Mouse (Mus musculus): ENCODE data around the gene Zfp746.
A peak's percentile ranks its signal among the peaks of the same experiment; 100 is the strongest.

Gene Zfp746

DNA sequence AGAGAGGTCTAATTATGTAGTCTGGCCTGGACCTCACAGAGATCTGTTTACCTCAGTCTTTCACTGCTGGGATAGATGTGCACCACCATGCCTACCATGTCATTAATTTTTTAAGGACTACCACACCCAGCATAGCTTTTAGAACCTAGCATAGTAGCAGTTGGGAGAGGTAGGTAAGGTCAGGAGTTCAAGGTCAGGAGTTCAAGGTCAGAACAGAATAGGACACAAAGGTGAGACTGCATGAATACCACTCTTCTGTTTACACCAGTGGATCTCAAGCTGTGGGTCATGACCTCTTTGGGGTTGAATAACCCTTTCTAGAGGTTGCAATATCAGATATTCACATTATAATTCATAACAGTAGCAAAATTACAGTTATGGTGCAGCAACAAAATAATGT is 53.7 kb downstream of the Zfp746 start:
- DNase-seq = no peak

DNA sequence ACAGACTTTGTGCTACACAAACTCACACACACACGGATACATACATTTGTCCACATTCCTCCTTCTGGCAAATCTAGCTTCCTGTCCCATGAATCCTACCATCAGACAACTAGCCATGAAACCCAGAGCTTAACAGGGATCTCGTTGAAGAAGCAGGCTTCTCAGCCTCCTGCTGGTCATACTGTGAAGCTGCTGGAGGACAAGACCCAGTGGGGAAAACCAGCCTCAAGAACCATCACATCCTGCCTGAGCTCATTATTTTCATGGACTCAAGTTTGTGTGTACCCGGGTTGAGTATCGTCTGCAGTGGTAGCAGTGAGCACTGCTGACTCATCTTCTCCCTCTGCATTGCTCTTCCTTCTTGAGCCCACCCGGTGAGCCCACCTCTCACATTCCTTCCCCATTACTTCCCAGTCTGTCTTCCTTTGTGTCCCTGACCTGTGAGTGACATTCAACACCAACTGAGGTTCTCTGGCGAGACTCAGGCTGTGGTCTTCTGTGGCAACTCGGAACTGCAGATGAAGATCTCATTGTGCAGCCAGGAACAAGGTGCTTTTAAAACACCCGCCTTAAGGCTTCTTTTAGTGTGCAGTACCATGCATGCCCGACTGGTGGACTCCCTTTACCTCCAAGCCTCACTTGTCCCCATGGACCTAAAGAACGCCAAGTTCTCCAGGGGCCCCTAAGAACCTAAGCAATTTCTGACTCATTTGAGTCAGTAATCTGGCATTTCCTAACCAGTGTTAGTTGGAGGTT is 60.3 kb downstream of the Zfp746 start:
- no peak for DNase-seq

DNA sequence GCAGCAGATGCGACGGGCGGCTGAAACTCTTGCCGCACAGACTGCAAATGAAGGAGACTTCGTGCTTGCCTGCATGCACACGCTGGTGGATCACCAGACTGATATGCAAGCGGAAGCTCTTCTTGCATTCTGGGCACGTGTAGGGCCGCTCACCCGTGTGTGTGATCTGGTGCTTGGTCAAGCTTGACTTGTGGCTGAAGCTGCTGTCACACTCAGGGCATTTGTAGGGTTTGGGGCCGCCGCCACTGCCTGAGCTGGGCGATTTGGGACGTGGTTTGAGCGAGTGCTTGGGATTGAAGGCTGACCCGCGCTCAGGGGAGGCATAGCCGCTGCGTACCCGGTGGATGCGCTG is 61.4 kb downstream of the Zfp746 start:
- no peak for DNase-seq

DNA sequence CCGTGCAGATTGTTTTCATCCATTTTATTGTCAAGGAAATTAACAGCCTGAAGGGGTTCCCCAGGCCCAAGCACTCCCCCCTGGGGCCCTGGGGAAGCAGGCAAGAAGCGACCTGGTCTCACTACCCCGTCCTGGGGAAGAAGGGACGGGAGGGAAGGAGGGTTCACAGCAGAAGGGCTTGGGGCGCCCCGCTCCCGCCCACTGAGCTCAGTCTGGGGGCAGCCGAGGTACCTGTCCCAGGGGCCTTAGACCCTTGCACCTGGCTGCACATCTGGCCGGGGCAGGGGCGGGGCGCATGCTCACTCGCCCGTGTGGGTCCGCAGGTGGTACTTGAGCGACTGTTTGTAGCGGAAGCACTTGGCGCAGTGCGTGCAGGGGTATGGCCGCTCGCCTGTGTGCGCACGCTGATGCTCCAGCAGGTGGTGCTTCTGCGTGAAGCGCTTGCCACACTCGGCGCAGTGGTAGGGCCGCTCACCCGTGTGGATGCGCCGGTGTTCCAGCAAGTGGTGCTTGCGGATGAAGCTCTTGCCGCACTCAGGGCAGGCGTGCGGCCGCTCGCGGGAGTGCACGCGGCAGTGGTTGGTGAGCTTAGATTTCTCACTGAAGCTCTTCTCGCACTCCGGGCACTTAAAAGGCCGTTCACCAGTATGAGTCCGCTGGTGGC is 61.9 kb downstream of the Zfp746 start:
- DNase-seq = no peak

DNA sequence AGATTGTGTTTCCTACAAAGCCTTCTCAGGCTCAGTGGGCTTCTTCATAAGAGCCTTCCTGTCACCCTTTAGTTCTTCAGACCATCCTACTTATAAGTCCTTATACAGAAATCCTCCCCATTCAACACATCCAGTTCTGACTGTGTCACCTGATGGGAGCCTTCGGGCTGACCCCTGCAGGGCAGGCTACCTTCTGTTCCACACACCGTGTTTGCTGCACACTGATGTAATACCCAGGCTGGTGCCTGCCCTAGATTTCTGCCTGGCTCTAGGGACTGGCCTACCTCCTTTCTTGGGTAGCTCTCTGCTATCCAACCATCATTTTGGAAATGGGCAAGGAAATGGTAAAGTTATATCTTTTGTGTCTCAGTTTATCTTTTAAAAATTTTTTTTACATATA is 63.7 kb downstream of the Zfp746 start:
- no peak for DNase-seq

DNA sequence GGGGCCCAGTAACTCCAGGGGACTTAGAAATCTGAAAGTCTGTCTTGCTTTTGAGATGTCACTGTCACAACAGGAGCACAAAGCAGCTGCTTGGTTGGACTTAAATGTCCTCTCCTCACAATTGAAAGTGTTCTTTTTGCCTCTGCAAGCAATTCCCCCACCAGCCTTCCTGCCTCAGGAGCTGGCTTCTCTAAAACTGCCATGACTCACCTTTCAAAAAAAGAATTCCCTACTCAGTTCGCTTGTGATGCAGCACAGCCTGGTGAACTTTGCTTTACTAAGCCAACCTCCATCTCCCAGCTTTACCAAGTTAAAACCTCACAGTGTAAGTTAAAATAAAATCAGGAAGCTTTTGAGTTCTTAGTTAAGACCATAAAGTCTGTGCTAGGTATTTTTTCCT is 64.7 kb downstream of the Zfp746 start:
- no peak for DNase-seq

DNA sequence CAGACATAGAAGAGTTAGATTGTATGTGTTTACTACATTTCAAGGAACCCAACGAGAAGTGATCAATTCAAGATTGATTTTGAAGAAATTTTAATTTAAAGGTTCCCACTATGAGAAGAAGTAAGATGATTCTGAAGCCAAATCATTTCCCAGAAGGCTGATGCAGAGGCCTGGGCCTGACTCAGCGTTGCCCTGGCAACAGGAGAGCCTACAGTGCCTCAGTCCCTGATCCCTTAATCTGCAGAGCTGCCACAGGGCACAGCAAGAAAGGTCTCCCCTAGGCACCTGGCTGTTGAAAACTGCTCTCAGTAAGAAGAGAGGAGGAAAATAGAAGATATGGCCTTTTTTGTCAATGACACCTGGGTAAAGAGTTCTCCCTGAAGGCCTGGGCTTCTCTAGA is 66.4 kb downstream of the Zfp746 start:
- no peak for DNase-seq

DNA sequence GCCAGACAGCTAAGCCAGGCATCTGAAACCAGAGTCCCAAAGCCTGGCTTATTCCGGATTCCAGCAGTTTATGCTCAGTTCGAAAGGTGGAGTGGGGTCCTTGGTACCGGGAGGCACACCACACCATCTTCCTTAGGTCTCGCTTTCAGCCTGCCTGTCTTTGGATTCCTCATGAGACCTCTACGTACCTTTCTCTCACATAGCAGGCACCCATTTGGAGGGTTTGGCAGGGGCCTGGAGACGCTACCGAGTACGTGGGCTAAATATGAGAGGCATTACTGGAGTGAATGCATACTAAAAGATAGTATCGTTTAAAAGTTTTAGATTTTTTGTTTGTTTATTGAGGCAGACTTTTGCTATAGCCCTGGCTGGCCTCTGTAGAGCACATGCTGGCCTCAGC is 69.6 kb downstream of the Zfp746 start:
- DNase-seq = no peak

DNA sequence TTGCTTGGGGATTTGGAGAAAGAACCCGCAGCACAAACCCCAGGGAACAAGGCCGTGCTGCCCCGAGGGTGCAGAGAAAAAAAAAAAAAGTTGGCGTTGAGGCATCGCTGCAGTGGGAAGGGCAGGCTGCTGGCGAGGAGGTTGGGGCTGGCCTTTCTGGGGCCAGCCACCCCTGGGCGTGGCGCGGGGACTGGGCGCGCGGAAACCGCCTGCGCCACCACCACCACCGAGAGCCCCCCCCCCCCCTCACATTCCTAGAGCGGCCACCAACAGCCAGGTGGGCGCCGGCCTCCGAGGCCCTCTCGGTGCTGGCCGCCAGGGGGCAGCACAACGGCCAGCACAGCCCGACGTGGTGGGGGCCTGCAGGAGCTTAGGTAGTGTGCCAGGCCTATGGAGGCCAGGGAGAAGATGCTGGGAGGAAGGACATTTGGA is 70.3 kb downstream of the Zfp746 start:
- peak; percentile 92 for DNase-seq
